Mouse (Mus musculus) MEL-GATA-1-ER (cell line): ENCODE data around the gene 1700001F09Rik.
"Not testable (repeated sequence)": the region's sequence is repeated elsewhere in the genome, so short reads cannot be mapped to it uniquely, and the experiment has no call there.

Experiments used
- DNase-seq: peaks from one replicate; pipeline ENCODE4 v3.0.0-alpha.2; 2012; ENCODE audit warnings: low read depth; ENCODE audit errors: extremely low read depth

1700001F09Rik gene

GRCm38 (mm10) chr14:43347711-43348110 is at the start of gene 1700001F09Rik:
1700001F09Rik (minus strand) TSS chr14:43347811.
- not testable (repeated sequence) for DNase-seq

- DNase-seq = not testable (repeated sequence)
Observed at GRCm38 (mm10) chr14:43361713-43362112, 14.1 kb upstream of the 1700001F09Rik start.

- DNase-seq = not testable (repeated sequence)
Observed at GRCm38 (mm10) chr14:43359246-43359645, 11.6 kb upstream of the 1700001F09Rik start.

GRCm38 (mm10) chr14:43357496-43357895 is 9.9 kb upstream of the 1700001F09Rik start:
- not testable (repeated sequence) for DNase-seq

GRCm38 (mm10) chr14:43352944-43353343 is 5.3 kb upstream of the 1700001F09Rik start:
- DNase-seq = not testable (repeated sequence)

GRCm38 (mm10) chr14:43337646-43338045 is 10.0 kb downstream of the 1700001F09Rik start:
- not testable (repeated sequence) for DNase-seq

GRCm38 (mm10) chr14:43331362-43331880 is 16.2 kb downstream of the 1700001F09Rik start:
- DNase-seq = not testable (repeated sequence)

GRCm38 (mm10) chr14:43328603-43329002 is 19.0 kb downstream of the 1700001F09Rik start:
- not testable (repeated sequence) for DNase-seq

GRCm38 (mm10) chr14:43319516-43319915 is 28.1 kb downstream of the 1700001F09Rik start:
- not testable (repeated sequence) for DNase-seq

GRCm38 (mm10) chr14:43293503-43293902 is 54.1 kb downstream of the 1700001F09Rik start, which contains the start of gene Gm8127:
Gm8127 (minus strand) TSS chr14:43293832.
- DNase-seq = not testable (repeated sequence)
